Mouse (Mus musculus) neural tube, postnatal 0 days (tissue): Measurements from ENCODE around the gene St7l. TPM values are rescaled to one million over a fixed set of nuclear protein-coding genes. Genes with fewer than 3 reads are reported as not detected.

ENCODE experiments used
- polyA plus RNA-seq: library from polyadenylated mRNA; unstranded; fragments of >200 nt; fragmentation: Nextera tagmentation; extraction: Ambion mirVana; gene quantifications from 2 replicates; pipeline ENCODE4 v1.2.1, GENCODE M21; 2015

St7l gene
- polyA plus RNA-seq = 24.8 and 31.7 TPM in 2 replicates

GRCm38 (mm10) chr3:104863786-104864650 lies at the start of gene St7l, which contains the start of gene Capza1:
Gene St7l (plus strand): TSS chr3:104864005.
Gene Capza1 (minus strand): TSS chr3:104864505.

GRCm38 (mm10) chr3:104817991-104818748 lies 45.6 kb upstream of the St7l start, which contains the start of gene Mov10:
Gene Mov10 (minus strand): TSS chr3:104818563.

GRCm38 (mm10) chr3:104961066-104962059 lies 97.6 kb downstream of the St7l start, which contains the start of gene Wnt2b:
Gene Wnt2b (minus strand): TSS chr3:104961921.

Other genes with a start within 250 kb of the St7l start
- gene Slc16a1, start 225.3 kb upstream of the St7l start, polyA plus RNA-seq = 22.3 and 24.6 TPM in 2 replicates
- gene Ppm1j, start 82.9 kb upstream of the St7l start, polyA plus RNA-seq = 1.8 and 5.1 TPM in 2 replicates
- gene Fam19a3, start 82.2 kb upstream of the St7l start, polyA plus RNA-seq = 0.05 TPM in 1 of 2 replicates, not detected in the other
- 79.1 and 85.0 TPM in 2 replicates for gene Rhoc, start 75.6 kb upstream of the St7l start, polyA plus RNA-seq
- gene Mov10, start 45.4 kb upstream of the St7l start, polyA plus RNA-seq = 9.7 and 11.6 TPM in 2 replicates
- 89.3 and 96.2 TPM in 2 replicates for gene Capza1, start 500 bp downstream of the St7l start, polyA plus RNA-seq
- 0.49 and 0.64 TPM in 2 replicates for gene Wnt2b, start 97.9 kb downstream of the St7l start, polyA plus RNA-seq
- gene Cttnbp2nl, start 189.1 kb downstream of the St7l start, polyA plus RNA-seq = 34.1 and 37.4 TPM in 2 replicates
- gene 4930564D02Rik, start 202.8 kb downstream of the St7l start, polyA plus RNA-seq = not detected in 2 replicates